Mouse (Mus musculus) thymus, postnatal 4 days (tissue): Measurements from ENCODE around the gene Phgdh.

Experiments used
- DNase-seq: peaks from one replicate; pipeline ENCODE4 v3.0.0; 2021

The Phgdh gene

DNA sequence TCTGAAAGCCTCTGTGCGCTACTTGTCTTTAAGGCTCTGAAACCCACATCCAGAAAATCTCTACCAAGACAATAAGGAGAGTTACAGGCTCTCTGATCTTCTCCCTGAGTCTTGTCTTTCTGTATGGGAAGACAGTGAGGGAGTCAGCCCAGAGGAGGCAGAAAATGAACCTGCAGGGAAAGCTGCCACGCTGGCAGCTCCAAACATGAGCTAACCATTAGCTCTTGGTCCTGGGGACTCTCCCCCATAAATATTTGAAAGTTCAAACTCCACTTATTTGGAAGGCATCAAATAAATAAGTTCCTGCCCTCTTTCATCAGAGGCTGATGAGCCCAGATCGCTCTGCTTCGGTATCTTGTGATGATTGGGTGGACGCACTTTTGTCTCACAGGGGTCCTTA is 56.6 kb downstream of the Phgdh start:
- no peak for DNase-seq

DNA sequence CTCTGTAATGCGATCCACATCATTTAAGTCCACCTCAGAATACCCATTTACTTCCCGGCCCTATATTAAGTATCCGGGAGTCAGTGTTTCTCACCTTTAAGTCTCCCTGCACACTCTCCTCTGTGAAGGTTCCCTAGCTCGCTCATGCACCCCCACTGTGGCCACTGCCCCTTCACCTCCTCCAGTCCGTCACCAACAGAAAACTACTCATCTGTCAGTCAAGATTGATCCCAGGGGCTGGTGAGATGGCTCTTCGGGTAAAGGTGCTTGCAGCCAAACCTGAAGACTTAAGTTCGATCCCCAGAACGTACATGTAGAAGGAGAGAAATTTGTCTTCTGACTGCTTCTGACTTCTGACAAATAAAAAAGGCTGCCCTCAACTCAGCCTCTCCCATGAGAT is 57.4 kb downstream of the Phgdh start:
- DNase-seq, result no peak

DNA sequence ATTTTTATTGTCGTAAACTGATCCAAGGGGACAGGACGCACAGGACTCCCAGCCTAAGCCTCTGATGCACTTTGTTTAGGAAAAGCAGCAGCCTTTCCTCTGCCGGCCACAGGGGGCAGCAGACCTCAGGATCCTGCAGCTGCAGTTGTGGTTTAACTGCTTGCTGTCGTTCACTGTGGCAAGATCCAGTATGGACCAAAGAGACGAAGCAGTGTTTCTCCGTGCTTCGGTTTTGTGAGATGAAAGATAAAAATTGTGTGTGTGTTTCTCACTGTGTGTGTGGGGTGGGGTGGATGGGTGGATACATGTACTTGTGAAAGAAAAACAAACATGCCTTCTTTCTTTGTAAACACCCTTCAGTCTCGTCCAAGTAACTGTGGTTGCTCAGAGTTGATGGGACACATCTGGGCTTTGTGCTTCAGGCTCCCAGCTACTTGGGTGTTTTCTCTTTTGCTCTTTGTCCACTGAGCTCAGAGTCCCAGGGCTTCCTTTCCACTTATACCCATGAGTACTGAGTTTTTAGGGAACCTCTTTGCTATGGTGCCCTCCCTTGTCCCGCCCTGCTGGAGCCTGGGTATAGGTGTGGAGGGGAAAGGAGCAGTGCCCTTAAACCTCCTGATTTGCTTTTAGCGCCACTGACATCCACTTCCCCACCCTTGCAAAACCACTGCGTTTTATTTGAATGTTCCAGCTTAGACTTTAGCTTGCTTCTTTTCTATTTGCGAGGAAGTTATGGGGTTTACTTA is 58.7 kb downstream of the Phgdh start:
- DNase-seq, result peak; percentile 87

DNA sequence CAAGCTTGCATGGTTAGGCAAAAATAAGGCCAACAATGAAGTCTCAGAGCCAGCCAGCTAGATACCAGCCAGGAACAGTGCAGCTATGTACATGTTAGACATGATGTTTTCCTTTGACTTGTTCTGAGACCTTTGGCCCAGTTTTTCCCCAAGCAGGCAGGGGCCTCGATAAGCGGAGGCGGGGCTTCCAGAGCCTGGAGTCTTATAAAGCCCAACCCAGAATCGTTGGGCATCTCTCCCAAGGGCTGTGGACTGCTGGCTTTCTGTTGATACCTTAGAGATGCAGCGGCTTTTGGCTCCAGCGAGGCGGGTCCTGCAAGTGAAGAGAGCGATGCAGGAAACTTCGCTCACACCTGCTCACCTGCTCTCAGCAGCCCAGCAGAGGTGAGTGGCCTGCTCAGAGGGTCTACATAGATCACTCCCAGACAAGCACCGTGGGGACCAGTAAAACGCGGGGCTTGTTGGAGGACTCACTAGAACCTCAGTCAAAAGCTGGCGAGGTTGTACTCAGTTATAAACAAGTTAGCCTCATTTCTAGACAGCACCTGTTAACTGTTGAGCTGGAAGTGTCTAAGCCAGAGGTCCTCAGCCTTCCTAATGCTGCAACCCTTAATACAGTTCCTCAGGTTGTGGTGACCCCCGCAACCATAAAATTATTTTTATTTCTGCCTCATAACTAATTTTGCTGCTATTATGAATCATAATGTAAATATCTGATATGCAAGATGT is 59.4 kb downstream of the Phgdh start, which contains the start of gene Hmgcs2:
TSS of gene Hmgcs2 (plus strand) at position 232 of the 729 bp plus-strand sequence.
- DNase-seq, result peak; percentile 65

DNA sequence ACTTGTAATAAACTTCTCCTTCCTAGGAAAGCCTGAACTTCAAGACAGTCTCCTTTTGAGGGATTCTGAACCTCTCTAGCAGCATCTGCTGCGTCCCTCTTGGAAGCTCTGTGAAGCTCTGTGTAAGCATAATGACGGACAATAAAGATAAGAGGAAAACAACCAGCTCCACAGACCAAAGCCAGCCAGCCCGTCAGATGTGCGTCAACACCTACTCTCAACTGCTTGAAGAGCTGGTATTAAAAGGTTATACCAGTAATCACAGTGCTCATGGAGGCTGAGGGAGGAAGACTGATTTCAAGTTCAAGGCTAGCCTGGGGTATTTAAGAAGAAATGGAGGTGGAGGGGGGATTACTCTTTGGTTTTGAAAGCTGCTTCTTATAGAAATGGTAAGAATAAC is 60.1 kb downstream of the Phgdh start:
- peak; percentile 23 for DNase-seq

DNA sequence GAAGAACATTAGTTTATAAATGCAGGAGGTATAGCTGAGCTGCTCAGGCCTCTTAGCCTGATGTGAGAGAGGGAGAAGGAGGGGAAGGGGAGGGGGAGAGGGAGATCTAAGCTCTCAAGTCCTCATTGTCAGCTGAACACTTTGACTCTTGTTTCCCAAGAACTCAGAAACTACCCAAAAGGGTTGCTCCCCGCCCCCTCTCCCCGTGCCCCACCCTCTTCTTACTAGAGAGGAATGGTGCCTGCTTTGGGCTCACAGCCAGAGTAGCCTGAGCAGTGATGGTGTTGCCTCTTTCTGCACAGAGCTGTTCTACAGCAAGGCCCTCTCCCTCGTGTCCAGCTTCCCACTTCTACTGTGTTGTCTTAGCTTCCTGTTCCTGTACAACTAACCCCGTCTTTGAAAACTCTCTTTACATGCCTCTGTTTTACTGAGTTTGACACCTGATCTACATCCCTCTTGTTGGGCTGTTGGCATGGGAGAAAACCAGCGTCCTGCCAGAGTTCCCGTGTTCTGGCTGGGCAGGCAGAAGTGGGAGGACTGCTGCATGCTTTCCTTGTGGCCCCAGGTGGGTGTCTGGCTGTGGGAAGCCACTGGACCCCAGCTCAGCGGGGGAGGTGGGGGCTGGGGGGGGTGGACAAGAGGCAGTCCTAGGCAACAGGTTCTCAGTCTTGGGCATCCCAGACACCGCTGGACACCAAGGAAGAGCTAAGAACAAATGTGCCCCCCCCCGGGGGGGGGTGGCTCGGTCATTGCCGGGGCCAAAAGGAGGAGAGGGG is 66.0 kb downstream of the Phgdh start:
- no peak for DNase-seq

DNA sequence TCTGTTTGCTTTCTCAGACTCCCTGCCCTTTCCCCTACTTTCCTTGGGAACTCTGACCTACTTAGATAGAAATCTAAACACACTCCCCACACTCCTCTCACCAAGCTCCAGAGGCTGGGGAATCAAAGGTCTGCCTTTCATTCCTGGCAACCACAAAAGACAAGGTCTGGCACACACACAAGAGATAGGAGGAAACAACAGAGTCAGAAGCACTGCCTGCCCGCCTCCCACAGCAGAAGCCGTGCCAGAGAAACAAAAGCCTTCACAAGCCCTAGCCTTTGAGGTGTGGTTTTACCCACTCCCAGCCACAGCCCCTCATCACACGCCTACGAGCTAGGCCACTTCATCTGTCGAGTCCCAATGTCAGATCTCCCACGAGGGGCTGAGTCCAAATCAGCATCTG is 72.5 kb downstream of the Phgdh start:
- DNase-seq, result peak; percentile 36
